Mouse (Mus musculus): ENCODE results near the gene Atp5g3. TPM values are rescaled to one million over a fixed set of nuclear protein-coding genes. Genes with fewer than 3 reads are reported as not detected.

Gene Atp5g3
- polyA plus RNA-seq (2012; rRNA removed): 619 and 643 TPM in 2 replicates

DNA sequence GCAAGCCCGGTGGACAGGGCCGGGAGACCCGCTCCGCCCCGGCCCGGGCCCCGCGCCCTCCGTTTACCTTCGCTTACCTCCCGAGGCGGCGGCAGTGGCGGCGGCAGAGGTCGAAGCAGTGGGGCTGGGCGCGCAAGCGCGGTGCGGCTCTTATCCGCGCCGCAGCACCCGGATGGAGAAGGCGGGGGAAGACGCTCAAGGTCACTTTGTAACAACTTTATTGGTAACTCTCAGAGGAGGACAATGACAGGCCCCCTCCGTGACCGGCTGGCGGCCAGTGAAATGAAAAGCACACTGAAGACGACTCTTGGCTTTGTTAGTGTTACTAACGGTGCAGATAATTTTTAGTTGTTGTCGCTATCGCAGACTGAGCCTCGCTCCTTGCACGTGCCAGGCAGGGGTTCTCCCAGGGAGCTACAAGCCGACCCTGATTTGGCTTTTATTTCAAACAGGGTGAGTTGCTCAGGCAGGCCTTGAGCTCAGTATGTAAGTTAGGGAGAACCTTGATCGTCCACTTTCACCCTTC, at the start of gene Atp5g3:
Gene Atp5g3 (minus strand): TSS at position 152 of the 526 bp plus-strand sequence.

GRCm38 (mm10) chr2:73892464-73893296, 18.4 kb downstream of the Atp5g3 start, which contains the start of gene Atf2:
Gene Atf2 (minus strand): TSS chr2:73892639.

Other genes starting within 250 kb of the Atp5g3 start
- 181 and 203 TPM in 2 replicates for gene Chn1, start 136.0 kb downstream of the Atp5g3 start, polyA plus RNA-seq (2012; rRNA removed)
- 40.9 and 44.2 TPM in 2 replicates for gene Atf2, start 18.7 kb downstream of the Atp5g3 start, polyA plus RNA-seq (2012; rRNA removed)

Measured in central nervous system, embryonic 14 days (tissue).